9 mouse cellular contexts compared by ENCODE assay signal in the genomic region with DNA sequence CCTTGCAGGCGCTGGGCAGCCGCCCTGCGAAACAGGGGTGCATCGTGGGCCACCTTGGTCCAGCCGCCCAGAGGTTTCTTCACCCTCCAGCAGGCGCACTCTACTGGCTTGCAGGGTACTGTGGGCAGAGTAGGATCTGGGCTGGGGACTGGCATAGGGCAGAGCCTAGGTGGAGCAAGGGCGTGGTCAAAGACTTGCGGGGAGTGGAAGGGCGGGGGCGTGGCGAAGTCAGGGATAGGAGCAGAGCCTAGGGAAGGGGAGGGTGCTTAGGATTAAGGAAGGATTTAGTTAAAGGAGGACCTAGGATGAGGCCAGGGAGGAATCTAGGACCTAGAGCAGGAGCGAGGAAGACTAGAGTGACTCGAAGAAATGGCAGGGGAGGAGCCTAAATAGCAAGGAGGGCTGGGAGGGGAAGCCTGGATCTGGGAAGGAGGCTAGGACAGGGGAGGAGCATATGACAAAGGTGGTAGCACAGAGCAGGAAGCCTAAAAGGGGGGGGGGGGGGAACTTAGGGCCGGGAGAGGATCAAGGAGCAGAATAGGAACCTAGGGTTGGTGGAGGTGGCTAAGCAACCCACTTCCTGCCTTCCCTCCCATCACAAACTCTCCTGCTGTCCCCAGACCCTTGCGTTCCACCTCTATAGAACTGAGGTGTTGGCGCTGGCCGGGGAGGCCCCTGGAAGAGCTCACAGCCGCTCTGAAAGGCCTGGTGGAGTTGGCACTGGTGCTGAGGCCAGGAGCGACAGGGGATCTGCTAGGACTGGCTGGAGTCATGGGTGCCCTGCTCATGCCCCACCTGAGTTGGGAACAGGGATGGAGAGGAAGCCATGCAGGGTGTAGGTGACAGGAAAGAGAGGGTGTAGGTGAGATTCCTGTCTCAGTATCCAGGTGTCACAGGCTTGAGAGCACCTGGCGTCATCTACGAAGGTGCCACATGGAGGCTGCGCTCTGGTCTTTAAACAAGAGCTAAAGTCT. TPM values are rescaled to one million over a fixed set of nuclear protein-coding genes. Genes with fewer than 3 reads are reported as not detected.
DNase-seq lines count a peak whose midpoint lies in the region; ATAC-seq and TF ChIP-seq lines count a peak whose summit lies in the region.
"Had no signal": no experiment of that assay in that cellular context is flagged by ENCODE, and none has a peak within 500 bp of the region (broad histone marks: within the 10 kb centered on the region; RNA-seq: fewer than 3 reads in every experiment).

No protein-coding gene starts in this region.

- intact Hi-C loops in gastrocnemius, postnatal 14 days (cut with DNase I; ENCODE audit: low total_unique reads), result no loop called here

- H3K27me3 ChIP-seq in intestine, embryonic 15.5 days (replicated peaks), result no peaks in the 10 kb centered on the region
- no peaks in the 10 kb centered on the region for H3K27me3 ChIP-seq in liver, embryonic 14.5 days (ENCODE audit: control insufficient read depth, insufficient read depth, low read length)

- H3K9ac ChIP-seq in intestine, embryonic 15.5 days, result no peak overlapping the region
- H3K9ac ChIP-seq in liver, embryonic 14.5 days (replicated peaks), result no peak overlapping the region

- H3K4me3 ChIP-seq in intestine, embryonic 15.5 days (replicated peaks), result no peak overlapping the region
- no peak overlapping the region for H3K4me3 ChIP-seq in liver, embryonic 14.5 days (ENCODE audit: insufficient read depth in 1 of 2, low read depth in 2 of 2, low read length in 2 of 2)
- H3K4me3 ChIP-seq: left cerebral cortex, adult 2 months had no signal

- H3K9me3 ChIP-seq in intestine, embryonic 15.5 days, result no peaks in the 10 kb centered on the region
- H3K9me3 ChIP-seq in liver, embryonic 14.5 days (ENCODE audit: control insufficient read depth, low read length), result no peaks in the 10 kb centered on the region

- peak; percentile 66 for DNase-seq in right cerebral cortex, adult 18-20 months
- DNase-seq in right cerebral cortex, postnatal 36 days (ENCODE audit: low spot score in 2 of 2), result no peak
- peak; percentile 69 to 81 for DNase-seq in cerebellum, postnatal 10 days
- peak; percentile 79 for DNase-seq in gastrocnemius, postnatal 14 days
- peak in 1 of 3 experiments; percentile 55 for DNase-seq in liver, embryonic 14.5 days (ENCODE audit: low read depth in 3 of 3, low spot score in 3 of 3)
- peak; percentile 63 to 74 for DNase-seq in monocyte, adult 2 months (ENCODE audit: low read depth in 1 of 2, low spot score in 2 of 2)
- peak; percentile 52 for DNase-seq in urinary bladder, adult 2 months (ENCODE audit: low spot score)

- ATAC-seq in intestine, embryonic 15.5 days, result peak; percentile 90
- ATAC-seq in liver, embryonic 14.5 days (ENCODE audit: insufficient read depth), result peak; percentile 82

- WGBS in intestine, embryonic 15.5 days, result 30% methylated on average over 22 of the region's 22 CpGs
- 31% methylated on average over 21 of the region's 22 CpGs for WGBS in liver, embryonic 14.5 days (ENCODE audit: insufficient replicate concordance)

- peaks cover 18% of the 10 kb centered on the region for H3K36me3 ChIP-seq in intestine, embryonic 15.5 days
- no peaks in the 10 kb centered on the region for H3K36me3 ChIP-seq in liver, embryonic 14.5 days (replicated peaks; ENCODE audit: control insufficient read depth, insufficient read depth, low read depth)

- peak; percentile 43; the same call in 1 of the 2 replicates for TF ChIP-seq CTCF in liver, embryonic 14.5 days (IDR thresholded peaks at IDR 0.05; ENCODE audit: low read depth)

- H3K4me2 ChIP-seq in intestine, embryonic 15.5 days (replicated peaks), result peak overlapping the region; percentile 34
- H3K4me2 ChIP-seq in liver, embryonic 14.5 days (ENCODE audit: low read depth), result peak overlapping the region; percentile 34; the same call in 1 of the 2 replicates

- no peak for TF ChIP-seq EP300 in liver, embryonic 14.5 days (IDR thresholded peaks at IDR 0.05; ENCODE audit: low read depth)

- H3K4me1 ChIP-seq in intestine, embryonic 15.5 days (replicated peaks), result peaks cover 14% of the 10 kb centered on the region
- H3K4me1 ChIP-seq in liver, embryonic 14.5 days (replicated peaks; ENCODE audit: control insufficient read depth in 2 of 2, insufficient read depth in 2 of 2, low read length in 1 of 2), result peaks cover 3 to 12% of the 10 kb centered on the region in 2 experiments; a peak in 3 of 4 replicates

- peak overlapping the region; percentile 58 for H3K27ac ChIP-seq in intestine, embryonic 15.5 days
- no peak overlapping the region for H3K27ac ChIP-seq in liver, embryonic 14.5 days
- H3K27ac ChIP-seq: left cerebral cortex, adult 2 months had no signal

RNA-seq across cellular contexts. Expression of a gene that starts 13.6 kb away (rescaled TPM):
- under 1 TPM; 0.66 to 0.93 TPM for total RNA-seq in gastrocnemius, postnatal 14 days (2021)
- polyA plus RNA-seq in intestine, embryonic 15.5 days (2015; fragmentation: Nextera tagmentation; extraction: Ambion mirVana), result 3.2 TPM in 2 replicates
- 4.6 and 6.9 TPM in 2 replicates for polyA plus RNA-seq in liver, embryonic 14.5 days (2012; rRNA removed)
- 10.7 and 11.0 TPM in 2 replicates for polyA plus RNA-seq in liver, embryonic 14.5 days (2014; fragmentation: Nextera tagmentation; extraction: Ambion mirVana)
- 3.5 and 3.9 TPM in 2 replicates for polyA plus RNA-seq in urinary bladder, adult 2 months (2012; rRNA removed)

RNA-seq across cellular contexts. Expression of a gene that starts 16.0 kb away (rescaled TPM):
- 10 to 100 TPM; 69.4 to 75.6 TPM for total RNA-seq in gastrocnemius, postnatal 14 days (2021)
- polyA plus RNA-seq in intestine, embryonic 15.5 days (2015; fragmentation: Nextera tagmentation; extraction: Ambion mirVana), result 45.2 and 46.1 TPM in 2 replicates
- 4.4 and 6.6 TPM in 2 replicates for polyA plus RNA-seq in liver, embryonic 14.5 days (2012; rRNA removed)
- 5.5 and 6.0 TPM in 2 replicates for polyA plus RNA-seq in liver, embryonic 14.5 days (2014; fragmentation: Nextera tagmentation; extraction: Ambion mirVana)
- polyA plus RNA-seq in urinary bladder, adult 2 months (2012; rRNA removed), result 78.9 and 81.3 TPM in 2 replicates

RNA-seq across cellular contexts. Expression of a gene that starts 17.0 kb away (rescaled TPM):
- total RNA-seq in gastrocnemius, postnatal 14 days (2021), result 10 to 100 TPM; 21.8 to 24.6 TPM
- 32.6 and 34.7 TPM in 2 replicates for polyA plus RNA-seq in intestine, embryonic 15.5 days (2015; fragmentation: Nextera tagmentation; extraction: Ambion mirVana)
- 7.6 and 8.5 TPM in 2 replicates for polyA plus RNA-seq in liver, embryonic 14.5 days (2012; rRNA removed)
- polyA plus RNA-seq in liver, embryonic 14.5 days (2014; fragmentation: Nextera tagmentation; extraction: Ambion mirVana), result 12.0 and 12.8 TPM in 2 replicates
- polyA plus RNA-seq in urinary bladder, adult 2 months (2012; rRNA removed), result 46.5 and 46.9 TPM in 2 replicates

RNA-seq across cellular contexts. Expression of a gene that starts 37.3 kb away (rescaled TPM):
- 1 to 10 TPM in 1 of 2 experiments, under 1 TPM in 1; 0.60 to 1.2 TPM for total RNA-seq in gastrocnemius, postnatal 14 days (2021)
- polyA plus RNA-seq in intestine, embryonic 15.5 days (2015; fragmentation: Nextera tagmentation; extraction: Ambion mirVana), result 4.3 and 7.7 TPM in 2 replicates
- polyA plus RNA-seq in liver, embryonic 14.5 days (2012; rRNA removed), result 207 and 240 TPM in 2 replicates
- 200 and 205 TPM in 2 replicates for polyA plus RNA-seq in liver, embryonic 14.5 days (2014; fragmentation: Nextera tagmentation; extraction: Ambion mirVana)
- polyA plus RNA-seq in urinary bladder, adult 2 months (2012; rRNA removed), result 163 and 168 TPM in 2 replicates

Comparison
In these comparisons a context has a peak if more than half of its experiments do, and no peak if none do; other contexts are left out.
1. DNase-seq: peak in right cerebral cortex, adult 18-20 months (single experiment), cerebellum, postnatal 10 days (2 of 2), gastrocnemius, postnatal 14 days (single experiment), monocyte, adult 2 months (2 of 2) and urinary bladder, adult 2 months (single experiment); none in right cerebral cortex, postnatal 36 days (0 of 2).